Mouse (Mus musculus) stomach, embryonic 14.5 days (tissue): Measurements from ENCODE around the gene Fmo5. TPM values are rescaled to one million over a fixed set of nuclear protein-coding genes. Genes with fewer than 3 reads are reported as not detected.

Source experiments
- ATAC-seq: fragments of 200-750 bp; cut with Nextera tagmentation; 2 replicates; pipeline ENCODE4 v1.8.0; 2017; ENCODE audit warnings: low read depth, moderate TSS enrichment; ENCODE audit not compliant: insufficient number of reproducible peaks, insufficient read depth, low FRiP score
- H3K27ac ChIP-seq: fragments of 300-500 bp; sonication (generic); 2 replicates; pipeline ENCODE4 v1.5.1; 2014; ENCODE audit warnings: mild to moderate bottlenecking, low read length, moderate library complexity, mixed read lengths
- H3K27me3 ChIP-seq: fragments of 300-500 bp; sonication (generic); 2 replicates; pipeline ENCODE4 v1.6.1; 2014; ENCODE audit warnings: low read length, control low read depth, mixed read lengths; ENCODE audit not compliant: control insufficient read depth, insufficient read depth
- H3K36me3 ChIP-seq: fragments of 300-500 bp; sonication (generic); 2 replicates; pipeline ENCODE4 v1.6.1; 2014; ENCODE audit warnings: mild to moderate bottlenecking, control low read depth, low read length, moderate library complexity, mixed read lengths; ENCODE audit not compliant: control insufficient read depth, insufficient read depth
- H3K4me1 ChIP-seq: fragments of 300-500 bp; sonication (generic); 2 replicates; pipeline ENCODE4 v1.6.1; 2014; ENCODE audit warnings: low read length, control low read depth, mixed read lengths; ENCODE audit not compliant: control insufficient read depth, insufficient read depth
- H3K4me2 ChIP-seq: fragments of 300-500 bp; sonication (generic); replicated peaks from 2 replicates; pipeline ENCODE4 v1.6.1; 2014; ENCODE audit warnings: low read depth, low read length, control low read depth
- H3K4me3 ChIP-seq: fragments of 300-500 bp; sonication (generic); 2 replicates; pipeline ENCODE4 v1.5.1; 2014; ENCODE audit warnings: low read depth, low read length, control low read depth
- H3K9ac ChIP-seq: fragments of 300-500 bp; sonication (generic); replicated peaks from 2 replicates; pipeline ENCODE4 v1.6.1; 2014; ENCODE audit warnings: low read depth, mild to moderate bottlenecking, control low read depth, low read length, moderate library complexity, mixed read lengths
- H3K9me3 ChIP-seq: fragments of 300-500 bp; sonication (generic); 2 replicates; pipeline ENCODE4 v1.6.1; 2016; ENCODE audit warnings: low read depth, low read length, control low read depth; ENCODE audit not compliant: control insufficient read depth
- WGBS: fragments of 180-500 bp; shearing (Covaris S2); extraction: QIAGEN DNeasy Blood & Tissue Kit; methylation state at CpG from one replicate; pipeline ENCODE4 v1.1.7; 2014; 5-methylcytosine and 5-hydroxymethylcytosine counted together
- polyA plus RNA-seq: library from polyadenylated mRNA; unstranded; fragments of >200 nt; fragmentation: Nextera tagmentation; extraction: Ambion mirVana; gene quantifications from 2 replicates; pipeline ENCODE4 v1.2.1, GENCODE M21; 2014

The Fmo5 gene
- polyA plus RNA-seq, 1 experiment from 2014 or later: 2.9 TPM

- no peak overlapping the region for H3K4me2 ChIP-seq
- no peak overlapping the region for H3K4me3 ChIP-seq
- H3K36me3 ChIP-seq: no peaks in the 10 kb centered on the region
- H3K4me1 ChIP-seq: no peaks in the 10 kb centered on the region
- no peaks in the 10 kb centered on the region for H3K27me3 ChIP-seq
- H3K9me3 ChIP-seq: no peaks in the 10 kb centered on the region
- no peak for ATAC-seq
- 79% methylated on average over 9 of the region's 9 CpGs for WGBS
- no peak overlapping the region for H3K9ac ChIP-seq
- H3K27ac ChIP-seq: no peak overlapping the region
These were observed 13.4 kb downstream of the Fmo5 start for GRCm38 (mm10) chr3:97642001-97642400.

- 0 out of 2 replicates have a peak, but pooled peaks cover 4% of the 10 kb centered on the region for H3K4me1 ChIP-seq
- H3K4me3 ChIP-seq: no peak overlapping the region
- H3K27me3 ChIP-seq: no peaks in the 10 kb centered on the region
- H3K9ac ChIP-seq: no peak overlapping the region
- H3K27ac ChIP-seq: no peak overlapping the region
- no peaks in the 10 kb centered on the region for H3K36me3 ChIP-seq
- WGBS: 41% methylated on average over 1 of the region's 1 CpGs
- H3K9me3 ChIP-seq: no peaks in the 10 kb centered on the region
- H3K4me2 ChIP-seq: no peak overlapping the region
- ATAC-seq: no peak
These were observed 19.9 kb downstream of the Fmo5 start for GRCm38 (mm10) chr3:97648518-97648917.

GRCm38 (mm10) chr3:97649022-97649421 is 20.4 kb downstream of the Fmo5 start:
- H3K9me3 ChIP-seq: no peaks in the 10 kb centered on the region
- H3K36me3 ChIP-seq: no peaks in the 10 kb centered on the region
- 52% methylated on average over 3 of the region's 3 CpGs for WGBS
- H3K27ac ChIP-seq: no peak overlapping the region
- H3K9ac ChIP-seq: no peak overlapping the region
- H3K4me2 ChIP-seq: no peak overlapping the region
- no peak for ATAC-seq
- no peaks in the 10 kb centered on the region for H3K27me3 ChIP-seq
- H3K4me1 ChIP-seq: 0 out of 2 replicates have a peak, but pooled peaks cover 4% of the 10 kb centered on the region
- no peak overlapping the region for H3K4me3 ChIP-seq

- H3K4me2 ChIP-seq: no peak overlapping the region
- ATAC-seq: no peak
- no peak overlapping the region for H3K27ac ChIP-seq
- 0 out of 2 replicates have a peak, but pooled peaks cover 4% of the 10 kb centered on the region for H3K4me1 ChIP-seq
- H3K9ac ChIP-seq: no peak overlapping the region
- H3K36me3 ChIP-seq: no peaks in the 10 kb centered on the region
- no peaks in the 10 kb centered on the region for H3K27me3 ChIP-seq
- no peak overlapping the region for H3K4me3 ChIP-seq
- WGBS: 69% methylated on average over 6 of the region's 6 CpGs
- H3K9me3 ChIP-seq: no peaks in the 10 kb centered on the region
These were observed 20.9 kb downstream of the Fmo5 start for GRCm38 (mm10) chr3:97649469-97649868.

- no peak for ATAC-seq
- 68% methylated on average over 10 of the region's 10 CpGs for WGBS
- Histone ChIP-seq H3K9me3 (no peaks in the 10 kb centered on the region), H3K27ac (no peak overlapping the region), H3K27me3 (no peaks in the 10 kb centered on the region), H3K4me3 (no peak overlapping the region), H3K4me1 (0 out of 2 replicates have a peak, but pooled peaks cover 4% of the 10 kb centered on the region), H3K36me3 (no peaks in the 10 kb centered on the region), H3K9ac (no peak overlapping the region), H3K4me2 (no peak overlapping the region)
These were observed 23.0 kb downstream of the Fmo5 start for GRCm38 (mm10) chr3:97651604-97652003.

GRCm38 (mm10) chr3:97653781-97654180 is 25.2 kb downstream of the Fmo5 start:
- Histone ChIP-seq H3K4me1 (0 out of 2 replicates have a peak, but pooled peaks cover 8% of the 10 kb centered on the region), H3K4me3 (no peak overlapping the region), H3K9ac (no peak overlapping the region), H3K27ac (no peak overlapping the region), H3K36me3 (no peaks in the 10 kb centered on the region), H3K27me3 (no peaks in the 10 kb centered on the region), H3K9me3 (no peaks in the 10 kb centered on the region), H3K4me2 (no peak overlapping the region)
- ATAC-seq: no peak
- WGBS: 93% methylated on average over 5 of the region's 5 CpGs

- no peak overlapping the region for H3K9ac ChIP-seq
- no peaks in the 10 kb centered on the region for H3K27me3 ChIP-seq
- H3K4me3 ChIP-seq: no peak overlapping the region
- H3K36me3 ChIP-seq: no peaks in the 10 kb centered on the region
- H3K4me2 ChIP-seq: no peak overlapping the region
- no peaks in the 10 kb centered on the region for H3K9me3 ChIP-seq
- H3K27ac ChIP-seq: no peak overlapping the region
- no peak for ATAC-seq
- WGBS: 84% methylated on average over 8 of the region's 8 CpGs
- H3K4me1 ChIP-seq: peaks cover 15% of the 10 kb centered on the region; the same call in 1 of the 2 replicates
These were observed 26.3 kb downstream of the Fmo5 start for GRCm38 (mm10) chr3:97654901-97655300.

GRCm38 (mm10) chr3:97657655-97658411 is 29.2 kb downstream of the Fmo5 start, which contains the start of gene Prkab2:
Gene Prkab2, plus strand, starts transcription at chr3:97658193.
- H3K4me2 ChIP-seq: peak within 1 kb of the TSS; percentile 91
- H3K4me3 ChIP-seq: peak within 1 kb of the TSS; percentile 86
- no peaks in the 10 kb centered on the region for H3K36me3 ChIP-seq
- H3K27me3 ChIP-seq: no peaks in the 10 kb centered on the region
- 0 out of 2 replicates have a peak within 1 kb of the TSS, but pooled peaks have one; percentile 33 for H3K27ac ChIP-seq
- H3K9ac ChIP-seq: peak within 1 kb of the TSS; percentile 64
- peaks cover 15% of the 10 kb centered on the region; the same call in 1 of the 2 replicates for H3K4me1 ChIP-seq
- ATAC-seq: peak; percentile 93
- no peaks in the 10 kb centered on the region for H3K9me3 ChIP-seq
- WGBS: 2% methylated on average over 50 of the region's 51 CpGs
